Mouse (Mus musculus): ENCODE measurements around the gene Gm20773. TPM values are rescaled to one million over a fixed set of nuclear protein-coding genes. Genes with fewer than 3 reads are reported as not detected.
"Not testable (repeated sequence)": the region's sequence is repeated elsewhere in the genome, so short reads cannot be mapped to it uniquely, and the experiment has no call there.

The Gm20773 gene
- polyA plus RNA-seq (2016; fragmentation: Nextera tagmentation; extraction: Ambion mirVana), result not detected in 2 replicates

- H3K9ac ChIP-seq; H3K4me3 ChIP-seq; H3K27ac ChIP-seq (ENCODE audit: poor library complexity, severe bottlenecking); H3K9me3 ChIP-seq (replicated peaks); H3K36me3 ChIP-seq; H3K27me3 ChIP-seq (replicated peaks); H3K4me2 ChIP-seq; H3K4me1 ChIP-seq (replicated peaks); ATAC-seq (ENCODE audit: insufficient number of reproducible peaks, low FRiP score): not testable (repeated sequence)
- no CpG with 5 or more reads among the region's 1 CpGs for WGBS
These were observed at the start of gene Gm20773 for GRCm38 (mm10) chrY:13493726-13494125. Gene Gm20773 (plus strand): TSS chrY:13494026.

DNA sequence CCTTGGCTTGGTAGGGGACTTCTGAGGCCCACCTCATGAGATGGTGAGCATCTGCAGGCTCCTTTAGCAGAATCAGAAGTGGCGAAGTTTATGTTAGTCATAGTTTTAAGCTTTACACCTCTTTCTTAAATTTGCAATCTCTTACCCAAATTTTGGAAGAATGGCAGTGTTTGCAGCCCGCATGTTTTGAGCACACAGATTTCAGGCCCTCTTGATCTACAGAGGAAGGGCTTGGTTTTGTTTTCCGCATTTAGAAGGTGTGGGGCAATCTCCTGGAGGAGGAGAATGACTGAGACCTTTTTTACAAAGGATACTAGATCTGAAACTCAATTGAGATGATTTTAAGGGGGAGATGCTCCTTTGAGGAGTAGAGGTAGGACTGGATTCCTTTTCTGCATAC is 28.3 kb upstream of the Gm20773 start, which contains the start of gene Gm21866:
Gm21866 (minus strand) TSS at position 101 of the 400 bp plus-strand sequence.
- H3K4me1 ChIP-seq (replicated peaks); H3K9me3 ChIP-seq (replicated peaks); H3K27me3 ChIP-seq (replicated peaks); H3K9ac ChIP-seq; H3K27ac ChIP-seq (ENCODE audit: poor library complexity, severe bottlenecking); ATAC-seq (ENCODE audit: insufficient number of reproducible peaks, low FRiP score); H3K36me3 ChIP-seq; H3K4me2 ChIP-seq; H3K4me3 ChIP-seq: not testable (repeated sequence)
- WGBS, result 75% methylated on average over 1 of the region's 3 CpGs

Other genes starting within 250 kb of the Gm20773 start
- not detected in 2 replicates for gene Gm21440, start 241.6 kb upstream of the Gm20773 start, polyA plus RNA-seq (2016; fragmentation: Nextera tagmentation; extraction: Ambion mirVana)
- not detected in 2 replicates for gene Gm21454, start 241.6 kb upstream of the Gm20773 start, polyA plus RNA-seq (2016; fragmentation: Nextera tagmentation; extraction: Ambion mirVana)
- gene Gm21725, start 145.0 kb upstream of the Gm20773 start, polyA plus RNA-seq (2016; fragmentation: Nextera tagmentation; extraction: Ambion mirVana), result not detected in 2 replicates
- gene Gm21866, start 28.4 kb upstream of the Gm20773 start, polyA plus RNA-seq (2016; fragmentation: Nextera tagmentation; extraction: Ambion mirVana), result not detected in 2 replicates

Data from heart, embryonic 12.5 days (tissue).